24 mouse cellular contexts compared by ENCODE assay signal in the genomic region with DNA sequence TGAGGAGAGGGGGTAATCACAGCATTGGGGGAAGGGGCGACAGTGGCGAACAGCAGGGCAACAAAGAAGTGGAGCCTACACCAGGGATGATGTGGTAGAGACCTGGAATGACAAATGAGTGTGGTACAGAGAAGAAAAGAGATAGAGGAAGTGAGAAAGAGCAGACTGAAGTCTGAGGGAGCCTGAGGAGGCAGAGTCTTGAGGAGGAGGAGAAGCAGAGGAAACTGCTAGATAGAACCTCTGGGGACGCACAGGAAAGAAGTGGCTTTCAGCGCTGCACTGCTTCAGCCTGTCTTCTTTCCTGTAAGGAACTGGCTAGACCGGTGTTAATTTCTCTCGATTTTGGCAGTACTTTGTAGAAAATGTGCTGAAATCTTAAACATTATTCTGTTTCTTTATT.
DNase-seq lines count a peak whose midpoint lies in the region; ATAC-seq and TF ChIP-seq lines count a peak whose summit lies in the region.
"Had no signal": no experiment of that assay in that cellular context is flagged by ENCODE, and none has a peak within 500 bp of the region (broad histone marks: within the 10 kb centered on the region; RNA-seq: fewer than 3 reads in every experiment).

No protein-coding gene starts in this region.

- 0 out of 2 replicates have a peak overlapping the region, but pooled peaks have one; percentile 39 for H3K27ac ChIP-seq in CH12.LX (ENCODE audit: insufficient read depth, low read depth)
- H3K27ac ChIP-seq: forebrain, embryonic 13.5 days; heart, adult 2 months; hindbrain, embryonic 14.5 days; kidney, postnatal 0 days; midbrain, embryonic 13.5 days; neural tube, embryonic 12.5 days; stomach, postnatal 0 days had no signal

- peak; percentile 95 for ATAC-seq in granulocyte monocyte progenitor cell, adult 5-6 weeks (replicated peaks; ENCODE audit: poor library complexity, severe bottlenecking)
- ATAC-seq: forebrain, embryonic 13.5 days; midbrain, embryonic 13.5 days had no signal

- DNase-seq in 3T3-L1 (ENCODE audit: low read depth, low spot score) (peak; percentile 55), CH12.LX (ENCODE audit: extremely low read depth) (peak; percentile 78)
- peak; percentile 51 for DNase-seq in naive thymus-derived CD4-positive, alpha-beta T cell, adult 2 months (ENCODE audit: low read depth)
- no peak for DNase-seq in gastrocnemius, postnatal 36 days
- no peak for DNase-seq in heart, adult 8-10 months (ENCODE audit: low spot score)
- DNase-seq in layer of hippocampus, postnatal 14 days (ENCODE audit: low spot score in 2 of 2): no peak
- DNase-seq: adrenal gland, adult 2 months; B cell, adult 2 months; cerebellum, adult 2 months; cerebellum, postnatal 25 days; embryo, embryonic 11 days; gastrocnemius, postnatal 14 days; heart, adult 2 months; heart, postnatal 36 days; kidney, adult 2 months; retina, postnatal 1 day; thymus, adult 2 months had no signal

- TF ChIP-seq RAD21 in CH12.LX (IDR thresholded peaks at IDR 0.05; ENCODE audit: low read depth, low read length): no peak

- no peaks in the 10 kb centered on the region for H3K27me3 ChIP-seq in CH12.LX (replicated peaks)
- H3K27me3 ChIP-seq: forebrain, embryonic 13.5 days; midbrain, embryonic 13.5 days; neural tube, embryonic 12.5 days had no signal

- H3K4me3 ChIP-seq in CH12.LX (replicated peaks in 1 of 3; ENCODE audit: low read depth in 2 of 3, low read length in 2 of 3, poor library complexity in 1 of 3): no peak overlapping the region
- H3K4me3 ChIP-seq: forebrain, embryonic 13.5 days; heart, adult 2 months; midbrain, embryonic 13.5 days; neural tube, embryonic 12.5 days had no signal

- TF ChIP-seq CTCF in CH12.LX (conservative IDR thresholded peaks at IDR 0.05 in 1 of 2, IDR thresholded peaks at IDR 0.05 in 1 of 2; ENCODE audit: low read depth in 2 of 2, low read length in 2 of 2): no peak

- no peak overlapping the region for H3K9ac ChIP-seq in CH12.LX (ENCODE audit: insufficient read depth, low read depth)
- H3K9ac ChIP-seq: forebrain, embryonic 13.5 days; hindbrain, embryonic 14.5 days; midbrain, embryonic 13.5 days; neural tube, embryonic 12.5 days had no signal

- peaks cover 9 to 40% of the 10 kb centered on the region in 2 experiments; a peak in 3 of 4 replicates for H3K4me1 ChIP-seq in CH12.LX (ENCODE audit: control insufficient read depth in 1 of 2, insufficient read depth in 2 of 2)
- H3K4me1 ChIP-seq: forebrain, embryonic 13.5 days; midbrain, embryonic 13.5 days; neural tube, embryonic 12.5 days had no signal

- peak overlapping the region; percentile 51 for H3K4me2 ChIP-seq in CH12.LX (ENCODE audit: insufficient read depth, low read depth, poor library complexity, severe bottlenecking)
- H3K4me2 ChIP-seq: forebrain, embryonic 13.5 days; hindbrain, embryonic 14.5 days; midbrain, embryonic 13.5 days; neural tube, embryonic 12.5 days had no signal

- dilution Hi-C loops in CH12.LX (cut with MboI; ENCODE audit: extremely low pct_ligation_motif_present, extremely low pct_unique_long_range_greater_than_20kb, low sequenced_read_pairs): no loop called here

- H3K79me2 ChIP-seq in CH12.LX (replicated peaks; ENCODE audit: control insufficient read depth, extremely low read depth, insufficient read depth, poor library complexity, severe bottlenecking): no peaks in the 10 kb centered on the region

- no peak for TF ChIP-seq POLR2A in CH12.LX (IDR thresholded peaks at IDR 0.05; ENCODE audit: low read depth, low read length)

- intact Hi-C loops in gastrocnemius, postnatal 36 days (cut with DNase I): no loop called here

- in situ Hi-C loops in CH12.LX (cut with MboI; ENCODE audit: low pct_ligation_motif_present, low pct_unique_long_range_greater_than_20kb, low sequenced_read_pairs): no loop called here

- peak; percentile 79; the same call in 1 of the 2 replicates for TF ChIP-seq EP300 in CH12.LX (IDR thresholded peaks at IDR 0.05; ENCODE audit: low read length)

- H3K9me3 ChIP-seq in CH12.LX (replicated peaks; ENCODE audit: low read length): no peaks in the 10 kb centered on the region
- H3K9me3 ChIP-seq: forebrain, embryonic 13.5 days; midbrain, embryonic 13.5 days; neural tube, embryonic 12.5 days had no signal

- peaks cover 0 to 23% of the 10 kb centered on the region in 2 experiments for H3K36me3 ChIP-seq in CH12.LX (replicated peaks in 1 of 2; ENCODE audit: control insufficient read depth in 1 of 2, insufficient read depth in 1 of 2, low read length in 1 of 2)
- H3K36me3 ChIP-seq: midbrain, embryonic 13.5 days; neural tube, embryonic 12.5 days had no signal

TF ChIP-seq in CH12.LX, 34 proteins besides CTCF, POLR2A, EP300 and RAD21:
- TF ChIP-seq HCFC1 (IDR thresholded peaks at IDR 0.05; ENCODE audit: low read depth, low read length) (no peak), ZKSCAN1 (IDR thresholded peaks at IDR 0.05; ENCODE audit: borderline replicate concordance, low read depth, low read length) (no peak), MAX (IDR thresholded peaks at IDR 0.05; ENCODE audit: low read length) (no peak), MEF2A (IDR thresholded peaks at IDR 0.05; ENCODE audit: borderline replicate concordance, low read depth, low read length) (0 out of 2 replicates have a peak, but pooled peaks have one; percentile 14), JUND (conservative IDR thresholded peaks at IDR 0.05; ENCODE audit: low read depth, low read length) (peak; percentile 5; the same call in 1 of the 2 replicates), ELF1 (IDR thresholded peaks at IDR 0.05; ENCODE audit: low read depth, low read length) (0 out of 2 replicates have a peak, but pooled peaks have one; percentile 22), IRF4 (IDR thresholded peaks at IDR 0.05; ENCODE audit: low read depth, low read length) (peak; percentile 78), USF2 (conservative IDR thresholded peaks at IDR 0.05; ENCODE audit: low read depth, low read length) (no peak), MAZ (IDR thresholded peaks at IDR 0.05; ENCODE audit: low read depth, low read length) (no peak), NELFE (IDR thresholded peaks at IDR 0.05; ENCODE audit: low read depth, low read length) (no peak), TBP (conservative IDR thresholded peaks at IDR 0.05; ENCODE audit: low read depth, low read length) (0 out of 2 replicates have a peak, but pooled peaks have one; percentile 16)

Comparison
In these comparisons a context has a peak if more than half of its experiments do, and no peak if none do; other contexts are left out.
1. DNase-seq: peak in 3T3-L1 (single experiment), CH12.LX (single experiment) and naive thymus-derived CD4-positive, alpha-beta T cell, adult 2 months (single experiment); none in gastrocnemius, postnatal 36 days (0 of 2), heart, adult 8-10 months (single experiment) and layer of hippocampus, postnatal 14 days (0 of 2).